Mouse (Mus musculus): ENCODE measurements around the gene Atrnl1.
"Not testable (repeated sequence)": the region's sequence is repeated elsewhere in the genome, so short reads cannot be mapped to it uniquely, and the experiment has no call there.

Atrnl1 gene

DNA sequence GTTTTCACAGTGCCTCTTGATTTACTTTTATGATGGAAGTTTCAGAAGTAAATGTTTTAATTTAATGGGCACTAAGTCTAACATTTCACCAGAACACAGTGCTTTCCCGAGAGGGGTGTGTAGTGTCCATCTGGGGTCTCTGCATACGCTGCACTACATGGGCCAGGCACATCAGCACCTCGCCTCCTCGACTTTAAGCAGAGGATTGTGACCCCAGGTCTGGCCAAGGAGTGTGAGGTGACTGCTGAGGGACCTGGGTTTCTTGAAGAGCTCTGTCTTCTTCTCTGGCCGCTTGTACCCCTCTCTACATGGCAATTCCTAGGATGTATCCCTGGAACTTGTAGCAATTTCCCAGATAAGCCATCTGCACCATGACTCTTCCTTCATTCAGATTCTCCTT is 422.4 kb downstream of the Atrnl1 start:
- no peak for DNase-seq (ENCODE audit: low spot score)

DNA sequence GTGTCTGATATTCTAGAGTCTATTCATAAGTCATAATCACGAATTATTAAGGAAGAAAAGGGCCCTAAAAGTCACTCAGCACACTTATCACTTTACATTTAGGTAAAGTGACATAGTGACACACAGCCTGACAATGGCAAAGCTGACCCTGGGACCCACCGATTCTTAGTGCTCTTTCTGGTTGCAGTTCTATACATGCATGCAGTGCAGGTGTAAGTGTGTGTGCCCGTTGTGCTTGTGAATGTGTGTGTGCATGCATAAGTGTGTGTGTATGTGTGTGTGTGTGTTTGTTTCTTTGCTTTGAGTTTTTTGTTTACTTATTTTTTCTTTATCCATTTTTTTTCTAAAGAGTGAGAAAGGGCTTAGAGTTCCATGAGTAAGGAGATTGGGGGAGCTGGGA is 425.3 kb downstream of the Atrnl1 start:
- DNase-seq (ENCODE audit: low spot score): no peak

DNA sequence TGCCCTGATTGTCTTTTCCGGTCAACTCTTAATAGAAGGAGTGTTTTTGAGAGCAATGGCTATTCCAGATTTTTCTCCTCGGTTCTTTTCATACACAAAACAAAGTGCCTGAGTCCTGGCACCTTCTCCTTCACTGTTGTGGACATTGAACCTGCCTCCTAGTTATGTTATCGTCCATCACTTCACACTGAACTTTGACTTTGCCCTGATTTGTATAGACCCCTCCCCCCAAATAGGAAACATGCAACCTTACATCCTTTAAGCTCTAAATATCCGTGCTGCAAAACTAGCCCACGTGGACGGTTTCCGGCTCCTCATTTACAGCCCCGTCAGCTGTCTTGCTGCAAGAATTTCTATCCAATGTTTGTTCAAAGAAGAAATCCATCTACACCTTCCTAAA is 432.3 kb downstream of the Atrnl1 start:
- DNase-seq (ENCODE audit: low spot score): no peak

DNA sequence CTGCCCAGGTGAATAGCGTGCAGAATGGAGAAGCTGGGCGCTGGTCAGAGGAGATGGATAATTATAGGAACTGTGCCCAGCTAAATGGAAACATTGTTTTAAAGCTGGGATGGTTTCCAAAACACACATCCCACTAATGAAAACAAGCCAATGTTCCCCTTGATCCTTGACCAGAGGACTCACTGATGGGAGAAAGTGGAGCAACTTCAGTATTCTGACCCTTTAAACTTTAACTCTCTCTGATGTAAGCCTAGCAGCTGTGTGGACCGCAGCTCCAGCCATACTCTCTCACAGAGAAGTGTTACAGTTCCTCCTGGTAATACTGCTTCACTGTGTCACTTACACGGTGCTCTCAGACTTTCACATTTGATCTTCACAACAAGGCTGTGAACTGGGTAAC is 432.7 kb downstream of the Atrnl1 start:
- no peak for DNase-seq (ENCODE audit: low spot score)

DNA sequence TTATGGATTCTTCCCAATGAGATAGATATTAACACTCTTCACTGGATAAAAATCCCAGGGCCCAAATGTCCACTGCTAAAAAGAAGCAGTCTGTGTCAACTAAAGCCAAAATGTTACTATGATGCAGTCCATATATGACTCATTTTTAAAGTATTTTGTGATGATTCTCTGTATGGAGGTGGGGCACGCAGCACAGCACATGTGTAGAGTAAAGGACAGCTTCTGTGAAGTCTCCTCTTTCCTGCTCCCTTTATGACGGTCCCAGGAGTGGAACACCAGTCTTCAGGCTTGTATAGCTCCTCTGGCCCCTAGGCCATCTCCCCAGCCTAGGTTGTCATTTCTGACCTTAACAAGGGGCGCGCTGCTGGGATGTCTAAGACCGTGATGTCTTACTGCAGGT is 434.0 kb downstream of the Atrnl1 start:
- no peak for DNase-seq (ENCODE audit: low spot score)

DNA sequence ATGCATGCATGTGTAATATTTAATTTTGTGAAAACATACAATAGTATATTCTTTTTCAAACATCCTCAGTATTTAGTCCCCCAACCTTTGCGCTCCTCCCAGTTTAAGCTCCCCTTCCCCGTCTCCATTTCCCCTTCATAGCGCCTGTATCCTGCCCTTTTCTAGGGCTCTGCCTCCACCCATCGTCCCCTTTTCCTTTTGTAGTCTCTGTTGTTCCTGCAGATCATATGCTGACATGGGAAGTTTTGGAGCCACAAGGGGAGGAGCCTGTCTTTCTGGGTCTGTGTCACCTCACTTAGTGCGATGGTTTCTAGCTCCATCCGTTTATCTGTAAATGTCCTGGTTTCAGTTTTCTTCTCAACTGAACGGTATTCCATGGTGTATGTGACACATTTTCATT is 435.8 kb downstream of the Atrnl1 start:
- no peak for DNase-seq (ENCODE audit: low spot score)

DNA sequence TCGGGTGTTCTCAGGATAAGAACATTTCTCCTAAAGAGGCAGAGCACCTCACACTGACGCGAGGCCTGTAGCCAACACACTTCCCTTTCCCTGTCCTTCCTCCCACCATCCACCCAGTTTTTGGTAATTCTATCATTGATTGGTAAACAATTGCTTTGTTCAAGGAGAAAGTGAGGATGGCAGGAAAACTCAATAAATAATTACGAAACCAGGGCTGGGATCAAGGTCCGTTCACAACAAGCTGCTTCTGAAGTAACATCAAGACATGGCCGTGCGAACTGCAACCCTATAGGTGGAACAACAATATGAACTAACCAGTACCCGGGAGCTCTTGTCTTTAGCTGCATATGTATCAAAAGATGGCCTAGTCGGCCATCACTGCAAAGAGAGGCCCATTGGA is 439.6 kb downstream of the Atrnl1 start:
- not testable (repeated sequence) for DNase-seq (ENCODE audit: low spot score)

DNA sequence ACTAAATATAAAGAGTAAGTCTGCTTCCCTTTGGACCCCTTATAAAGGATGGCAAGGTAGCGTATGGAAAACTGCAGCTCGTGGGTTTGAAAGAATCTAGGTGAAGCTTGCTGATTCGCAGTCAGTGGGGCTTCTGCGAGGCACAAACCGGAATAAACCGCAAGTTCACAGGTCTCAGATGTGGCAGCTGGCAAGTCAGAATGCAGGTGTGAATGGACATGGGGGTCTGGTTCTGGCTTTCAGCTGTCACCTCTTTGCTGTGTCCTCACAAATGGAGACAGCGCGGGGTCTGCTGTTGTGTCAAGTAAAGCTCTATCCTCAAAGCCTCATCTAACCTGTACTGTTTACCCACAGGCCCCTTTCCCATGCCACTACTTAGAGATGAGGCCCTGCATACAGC is 440.2 kb downstream of the Atrnl1 start:
- no peak for DNase-seq (ENCODE audit: low spot score)

DNA sequence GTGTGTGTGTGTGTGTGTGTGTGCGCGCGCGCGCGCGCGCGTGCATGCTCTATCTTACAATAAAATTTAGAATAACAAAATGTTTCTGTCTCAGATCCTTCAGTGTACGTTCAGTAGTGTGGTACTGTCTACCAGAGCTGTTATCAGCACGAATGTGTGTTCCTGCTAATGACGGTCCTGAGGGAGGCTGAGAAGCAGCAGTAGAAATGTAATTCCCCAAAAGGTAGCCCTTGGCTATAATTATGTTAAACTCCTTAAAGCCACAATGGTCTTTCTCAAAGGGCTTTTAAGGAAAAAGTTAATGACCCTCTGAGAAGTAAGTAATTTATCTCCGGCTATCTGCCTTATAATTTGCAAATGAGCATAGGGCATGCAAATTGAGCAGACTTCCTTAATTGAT is 441.1 kb downstream of the Atrnl1 start:
- DNase-seq (ENCODE audit: low spot score): no peak

DNA sequence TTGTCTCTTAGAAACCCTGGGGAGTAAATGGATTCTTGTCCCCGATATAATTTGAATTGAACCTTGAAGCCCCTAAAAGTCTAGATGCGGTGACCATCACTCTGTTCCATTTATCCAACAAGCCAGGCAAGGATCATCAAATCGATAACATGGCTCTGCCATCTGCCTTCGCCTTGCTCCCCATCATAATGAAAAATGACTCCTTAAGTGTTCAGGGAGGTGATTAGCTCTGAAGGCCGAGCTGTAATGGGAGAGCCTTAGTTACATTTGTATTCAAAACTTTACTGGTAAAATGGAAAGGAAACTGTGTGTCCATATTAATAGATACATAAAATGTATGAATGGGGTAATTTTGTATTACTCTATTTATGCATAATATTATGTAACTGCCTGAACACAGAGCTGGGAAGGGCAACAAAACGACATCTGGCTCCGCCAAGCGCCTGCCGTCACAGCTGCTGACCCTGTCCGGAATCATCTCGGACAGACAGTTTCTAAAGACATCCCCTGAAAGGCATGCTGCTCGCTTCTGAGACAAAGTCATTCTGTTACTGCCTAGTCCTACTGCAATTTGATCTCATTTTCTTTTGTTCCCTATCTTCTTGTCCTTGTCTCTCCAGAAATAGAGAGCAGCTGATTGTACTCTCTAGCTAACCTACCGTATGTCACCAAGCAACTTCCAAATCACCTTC is 441.8 kb downstream of the Atrnl1 start:
- no peak for DNase-seq (ENCODE audit: low spot score)

DNA sequence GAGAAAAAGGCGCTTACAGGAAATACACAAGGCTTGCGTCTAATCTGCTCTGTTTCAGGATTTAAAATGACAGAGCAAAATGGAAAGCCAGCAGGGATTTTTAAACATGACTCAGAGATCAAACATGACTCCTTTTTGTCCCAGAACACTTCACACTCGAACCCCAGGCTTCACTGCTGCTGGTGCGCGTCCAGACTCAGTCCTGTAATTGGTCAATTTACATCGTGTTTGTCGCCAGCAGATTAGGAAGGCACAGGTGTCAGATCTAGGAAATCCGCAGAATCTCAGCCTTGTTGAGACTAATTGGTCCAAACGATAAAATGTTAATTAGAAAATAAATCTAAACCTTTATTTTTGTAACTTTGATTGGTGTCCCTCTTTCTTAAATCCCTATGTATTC is 448.9 kb downstream of the Atrnl1 start:
- DNase-seq (ENCODE audit: low spot score): no peak

DNA sequence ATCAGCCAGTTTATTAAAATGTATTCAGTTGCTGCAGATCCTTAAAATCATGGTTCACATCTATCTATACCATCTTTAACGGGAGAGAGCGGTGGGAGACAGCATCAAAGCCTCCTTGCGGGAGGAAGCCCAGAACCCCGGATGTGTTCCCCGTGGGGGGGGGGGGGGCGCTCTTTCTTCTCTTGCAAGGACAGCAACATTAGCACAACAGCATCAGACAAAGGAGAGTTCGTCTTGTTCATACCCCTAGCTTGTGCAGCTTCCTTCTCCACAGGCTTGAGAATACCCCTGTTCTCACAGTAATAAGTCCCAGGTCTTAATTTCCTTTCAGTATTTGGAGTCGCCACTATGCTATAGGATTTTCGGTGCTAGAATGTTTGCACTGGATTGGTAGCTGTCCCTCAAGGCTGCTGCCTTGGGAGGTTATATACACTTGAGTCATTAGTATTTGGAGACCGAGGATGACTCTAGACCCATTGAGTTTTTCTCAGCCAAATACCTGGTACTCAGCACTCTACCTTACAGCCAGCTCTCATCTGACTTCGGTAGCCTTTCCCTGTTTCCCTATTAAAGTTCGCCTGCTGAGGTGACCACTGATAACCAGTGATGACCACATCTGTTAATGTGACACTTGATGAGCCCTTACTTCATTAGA is 449.5 kb downstream of the Atrnl1 start:
- DNase-seq (ENCODE audit: low spot score): no peak

DNA sequence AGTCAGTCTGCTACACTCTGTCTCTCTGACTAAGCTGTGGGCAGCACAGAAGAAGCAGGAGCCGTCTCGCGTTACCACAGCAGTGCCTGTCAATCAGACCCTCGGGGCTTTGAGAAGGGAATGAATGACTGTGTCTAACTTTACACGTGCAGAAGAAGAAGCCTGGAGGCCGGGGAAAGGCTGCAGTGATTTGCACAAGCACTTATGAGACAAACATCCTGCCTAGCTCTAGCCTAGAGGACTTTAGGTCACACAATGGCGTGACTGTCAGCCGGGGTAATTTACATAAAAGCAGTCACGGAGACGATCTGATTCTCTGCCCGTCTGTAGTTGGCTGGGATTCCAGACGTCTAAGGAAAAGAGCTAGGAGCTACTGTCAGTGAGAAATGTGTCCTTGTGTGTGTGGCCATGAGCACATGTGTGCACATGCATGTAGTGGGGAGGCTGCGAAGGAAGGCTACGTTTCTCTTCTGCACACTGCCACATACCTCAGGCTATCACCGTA is 450.1 kb downstream of the Atrnl1 start:
- DNase-seq (ENCODE audit: low spot score): no peak

DNA sequence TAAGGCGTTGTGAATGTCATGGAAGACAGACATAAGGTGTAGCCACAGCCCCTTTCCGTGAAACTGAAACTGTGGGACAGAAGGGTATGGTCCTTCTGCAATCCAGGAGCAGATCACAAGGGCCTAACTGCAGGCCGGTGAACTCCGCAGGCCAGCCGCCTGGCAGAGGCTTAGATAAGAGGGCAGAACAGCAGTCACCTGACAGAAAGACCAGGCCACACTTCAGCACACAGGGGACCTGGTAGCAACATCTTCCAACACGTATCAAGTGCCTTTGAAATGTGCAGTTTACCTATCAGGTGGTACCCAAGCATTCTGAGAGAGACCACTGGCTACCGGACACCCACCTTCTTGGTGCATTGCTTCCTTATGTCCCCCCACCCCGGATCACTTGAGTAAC is 451.1 kb downstream of the Atrnl1 start:
- DNase-seq (ENCODE audit: low spot score): no peak

DNA sequence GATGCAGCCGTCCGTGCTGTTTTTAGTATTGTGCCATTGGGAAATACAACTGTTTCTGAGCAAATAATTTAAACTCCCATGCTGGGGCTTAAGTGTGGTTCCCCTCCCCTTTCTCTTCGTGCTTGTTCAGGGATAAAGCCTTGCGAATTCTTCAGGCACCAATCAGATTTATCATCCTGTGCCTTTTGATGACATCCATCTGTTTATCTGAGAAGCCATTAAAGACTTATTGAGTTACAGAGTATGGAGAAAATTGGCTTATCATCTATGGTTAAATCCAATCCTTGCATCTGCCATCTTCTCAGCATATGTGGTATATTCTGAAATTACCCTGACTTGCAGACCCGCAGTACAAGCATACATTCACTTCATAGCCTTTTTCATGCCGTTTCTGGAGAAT is 452.7 kb downstream of the Atrnl1 start:
- no peak for DNase-seq (ENCODE audit: low spot score)

DNA sequence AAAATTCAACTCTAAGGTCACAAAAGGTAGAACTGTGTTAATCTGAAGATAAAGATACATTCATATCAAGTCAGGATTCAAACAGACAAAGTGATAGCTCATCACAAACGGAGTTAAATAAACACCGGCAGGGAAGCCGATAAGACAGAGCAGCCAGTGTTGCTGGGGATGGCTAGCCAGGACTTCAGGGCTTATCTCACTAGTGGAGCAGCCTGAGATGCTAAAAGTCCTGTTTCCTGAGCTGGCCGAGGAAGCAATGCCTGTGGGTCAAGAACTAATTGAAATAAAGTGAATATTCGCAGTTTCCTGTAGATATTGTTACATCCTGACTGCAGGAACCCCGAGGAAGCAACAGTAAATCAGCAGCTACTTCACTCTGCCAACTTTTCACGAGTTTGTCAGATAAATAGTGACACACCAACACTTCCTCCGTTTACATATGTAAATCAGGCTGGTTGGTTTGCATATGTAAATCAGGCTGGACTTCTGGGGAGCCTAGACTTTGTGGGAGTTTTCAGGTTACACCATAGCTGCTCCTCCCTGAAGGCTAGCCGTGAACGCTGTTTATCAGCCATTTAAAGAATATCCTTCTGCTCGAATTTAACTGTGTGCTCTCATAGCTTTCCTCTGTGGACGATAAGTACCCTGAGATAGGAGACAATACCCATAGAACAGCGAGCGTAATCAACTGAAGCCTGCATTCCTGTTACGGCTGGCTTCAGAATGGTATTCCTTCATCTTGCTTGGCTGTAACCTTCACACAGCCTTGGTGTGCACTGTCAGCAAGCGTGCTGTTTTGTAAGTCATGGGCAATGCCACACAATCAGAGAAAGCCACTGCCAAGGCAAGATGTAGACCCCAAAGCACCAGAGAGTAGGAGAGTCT is 453.5 kb downstream of the Atrnl1 start:
- DNase-seq (ENCODE audit: low spot score): no peak

DNA sequence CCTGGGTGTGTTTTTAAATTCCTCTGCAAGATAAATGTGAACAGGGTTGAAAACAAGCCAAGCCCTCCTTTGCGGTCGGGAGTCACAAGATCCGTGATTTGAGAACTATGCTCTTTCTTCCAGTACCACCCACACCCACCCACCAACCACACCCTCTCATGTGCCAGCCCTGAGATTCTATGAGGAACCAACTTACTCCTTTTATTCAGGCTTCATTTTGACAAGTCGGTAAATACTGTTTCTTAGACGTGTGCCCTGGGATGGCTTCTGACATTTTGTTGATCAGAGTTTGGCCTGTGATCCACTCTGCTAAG is 454.1 kb downstream of the Atrnl1 start:
- DNase-seq (ENCODE audit: low spot score): peak; percentile 53

DNA sequence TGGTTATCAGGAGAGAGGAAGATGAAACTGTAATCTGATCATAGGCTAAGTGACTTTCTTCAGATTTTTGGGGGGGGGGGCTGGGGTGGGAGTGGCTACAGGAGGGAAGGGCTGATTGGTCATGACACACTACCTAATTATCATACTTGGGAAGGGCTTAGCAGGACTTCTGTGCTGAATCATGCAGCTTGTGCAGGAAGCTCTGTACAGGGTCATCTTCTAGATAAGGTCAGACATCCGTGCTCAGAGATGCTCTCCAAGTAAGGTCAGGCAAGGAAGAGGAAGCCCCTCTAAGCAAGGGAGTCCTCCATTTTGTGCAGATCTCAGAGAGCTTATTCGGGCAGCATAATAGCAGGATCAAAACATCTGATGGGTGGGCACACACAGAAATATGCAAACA is 454.7 kb downstream of the Atrnl1 start:
- DNase-seq (ENCODE audit: low spot score): no peak

DNA sequence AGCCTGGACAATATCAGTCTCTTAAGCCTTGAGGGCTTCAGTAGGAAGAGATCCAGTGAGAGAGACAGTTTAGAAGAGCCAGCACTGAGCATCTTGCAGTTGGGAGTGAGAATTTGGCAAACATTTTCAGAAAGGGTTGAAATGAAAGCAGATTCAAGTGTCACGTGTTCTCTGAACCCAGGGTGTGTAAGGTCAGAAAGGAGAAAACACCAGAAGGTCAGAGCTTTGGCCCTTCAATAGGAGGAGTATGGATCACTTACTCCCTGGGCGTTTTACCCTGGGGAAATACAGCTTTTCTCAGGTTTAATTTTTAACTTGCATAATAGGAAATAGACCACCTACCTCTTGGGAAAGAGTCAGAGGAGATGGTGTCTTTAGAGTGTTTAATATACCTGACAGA is 457.3 kb downstream of the Atrnl1 start:
- no peak for DNase-seq (ENCODE audit: low spot score)

DNA sequence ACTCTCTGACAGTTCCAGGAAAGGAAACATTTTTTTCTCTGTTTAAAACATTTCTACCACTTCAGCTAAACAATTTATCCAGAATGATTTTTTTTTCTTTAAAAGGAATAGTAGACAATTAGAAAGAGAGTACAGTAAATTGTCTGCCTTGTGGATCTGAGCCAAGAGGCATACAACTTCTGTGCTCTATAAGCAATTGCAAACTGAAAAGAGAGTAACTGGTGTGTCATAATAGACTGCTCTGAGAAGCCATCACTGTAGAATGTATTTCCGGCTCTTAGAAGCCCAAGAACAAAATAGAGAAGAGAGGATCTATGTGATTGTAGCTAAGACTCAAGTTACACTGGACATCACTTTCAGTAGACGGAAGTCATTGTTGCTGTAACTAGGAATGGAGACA is 458.1 kb downstream of the Atrnl1 start:
- DNase-seq (ENCODE audit: low spot score): no peak

DNA sequence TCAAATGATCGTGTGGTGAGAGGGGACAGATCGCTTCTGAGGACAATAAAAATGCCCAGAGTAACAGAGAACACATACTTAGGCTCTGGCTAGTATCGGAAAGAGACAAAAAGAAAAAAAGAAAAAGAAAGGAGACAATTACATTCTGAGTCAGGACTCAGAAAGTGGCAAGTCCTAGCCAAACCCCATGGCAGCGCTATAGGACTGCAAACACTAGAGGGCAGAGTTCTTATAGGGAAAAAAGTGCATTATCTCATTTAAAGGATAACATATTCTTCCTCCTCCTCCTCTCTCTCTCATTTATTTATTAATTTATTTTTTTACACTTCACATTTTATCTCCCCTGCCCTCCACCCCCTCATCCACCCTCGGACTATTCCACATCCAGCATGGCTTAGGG is 461.6 kb downstream of the Atrnl1 start:
- DNase-seq (ENCODE audit: low spot score): no peak

DNA sequence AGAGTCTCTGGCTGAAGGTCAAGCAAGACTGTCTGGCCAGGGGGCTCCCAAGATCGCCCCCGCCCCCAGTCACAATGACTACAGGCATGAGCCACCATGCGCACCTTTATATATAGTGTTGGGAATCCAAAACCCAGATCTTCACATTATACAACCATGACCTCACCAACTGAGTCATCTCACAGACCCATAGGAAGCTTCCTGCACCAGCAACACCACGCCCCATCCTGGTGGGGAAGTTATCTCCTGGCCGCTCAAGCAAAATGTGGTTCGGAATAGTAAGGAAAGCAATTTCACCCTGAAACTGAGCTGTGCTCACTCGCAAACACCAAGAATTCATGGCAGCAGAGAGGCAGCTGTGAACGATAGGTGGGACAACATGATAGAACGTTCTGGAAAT is 462.0 kb downstream of the Atrnl1 start:
- no peak for DNase-seq (ENCODE audit: low spot score)

DNA sequence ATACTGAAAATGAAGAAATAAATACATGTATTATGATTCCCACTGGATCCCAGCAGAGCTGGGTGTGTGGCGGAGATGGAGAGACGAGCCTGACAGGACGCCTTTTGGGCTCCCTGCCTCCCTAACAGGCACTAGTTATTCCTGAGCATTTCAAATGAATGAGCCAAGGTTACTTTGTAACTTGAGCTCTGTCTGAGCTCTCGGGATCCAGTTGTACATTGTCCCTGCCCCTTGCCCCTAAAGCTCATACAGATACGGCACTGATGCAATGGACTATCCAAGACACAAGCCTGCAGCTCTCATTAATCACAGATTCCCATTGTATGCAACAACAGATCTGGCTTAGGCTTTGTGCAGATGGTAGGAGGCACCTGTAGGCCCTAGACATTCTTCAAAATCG is 464.4 kb downstream of the Atrnl1 start:
- DNase-seq (ENCODE audit: low spot score): no peak

Measured in T-cell, adult 2 months (primary cell).